Mouse (Mus musculus) bone marrow macrophage, adult 2 months (primary cell): ENCODE data around the gene Gm5460.

Experiments
- CTCF ChIP-seq: IDR thresholded peaks from 2 replicates; pipeline ENCODE4 v1.5.1; 2012; ENCODE audit warnings: low read depth, mild to moderate bottlenecking, low read length, moderate library complexity
- POLR2A ChIP-seq: IDR thresholded peaks from 2 replicates; pipeline ENCODE4 v1.6.1; 2012; ENCODE audit warnings: mild to moderate bottlenecking, low read depth, low read length, borderline replicate concordance

DNA sequence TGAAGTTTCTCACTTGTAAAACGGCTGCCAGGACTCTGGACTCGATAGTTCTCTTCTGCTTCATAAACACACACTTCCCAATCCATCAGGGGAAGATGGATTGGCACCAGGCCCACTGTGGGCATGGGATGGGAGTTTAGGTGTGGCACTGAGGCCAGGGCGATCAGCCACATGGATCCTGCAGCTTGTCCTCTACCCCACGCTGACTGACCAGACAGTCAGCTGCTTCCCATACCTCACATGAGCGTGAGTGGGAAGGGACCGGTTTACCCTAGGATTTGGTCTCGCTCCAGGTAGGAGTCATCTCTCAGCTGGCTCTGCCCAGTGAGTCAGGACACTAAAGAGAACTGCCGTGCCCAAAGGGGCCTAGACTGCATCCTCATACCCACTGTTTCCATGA, 73.2 kb downstream of the Gm5460 start:
- TF ChIP-seq POLR2A, result no peak
- no peak for TF ChIP-seq CTCF
